Mouse (Mus musculus) left cerebral cortex, adult 8-10 months (tissue): Measurements from ENCODE around the gene Tifa. TPM values are rescaled to one million over a fixed set of nuclear protein-coding genes. Genes with fewer than 3 reads are reported as not detected.

Source experiments
- DNase-seq, 2 experiments: peaks; one replicate each; pipeline ENCODE4 v3.0.0; 2022; ENCODE audit warnings: low spot score in 2 of 2
- total RNA-seq, 4 experiments: library from RNA; stranded (reverse); gene quantifications; 2 replicates each; pipeline ENCODE4 v1.2.4; 2022

The Tifa gene
- total RNA-seq, 4 experiments from 2014 or later: 5.6 to 10.1 (median 8.5) TPM

DNA sequence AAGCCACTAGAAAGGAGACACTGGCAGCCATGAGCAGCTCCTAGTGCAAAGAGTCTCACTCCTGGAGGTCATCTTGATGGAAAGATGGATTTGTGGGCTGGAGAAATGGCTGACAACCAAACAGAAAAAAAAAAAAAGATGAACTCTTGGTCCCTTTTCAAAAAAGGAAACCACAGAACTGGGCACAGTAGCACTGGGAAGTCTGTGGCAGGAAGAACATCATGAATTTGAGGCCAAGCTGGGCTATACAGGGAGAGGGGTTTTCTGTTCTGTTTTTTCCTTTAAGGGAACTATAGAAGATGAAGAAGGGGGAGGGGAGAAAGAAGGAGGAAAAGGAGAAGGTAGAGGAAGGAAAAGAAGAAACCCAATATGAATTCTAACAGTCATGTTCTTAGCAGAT lies 2.6 kb upstream of the Tifa start:
- DNase-seq: no peak

DNA sequence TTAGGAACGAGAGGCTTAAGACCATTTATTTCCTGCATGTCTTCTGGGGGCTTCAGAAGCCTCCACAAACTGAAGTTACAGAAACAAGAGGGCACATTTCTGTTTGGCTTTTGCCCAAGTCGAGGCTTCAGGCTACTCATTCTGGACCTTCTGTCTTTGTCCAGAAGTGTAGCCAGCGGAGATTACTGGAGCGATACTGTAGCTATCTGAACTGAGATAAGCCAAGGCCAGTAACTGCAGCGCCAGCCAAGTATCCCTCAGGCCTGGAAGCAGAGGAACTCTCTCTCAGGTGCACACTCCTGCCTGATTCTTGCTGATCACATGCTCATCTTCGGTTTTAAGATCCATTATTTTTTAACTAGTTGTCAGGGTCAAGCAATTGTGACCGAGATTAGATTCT lies 1.6 kb upstream of the Tifa start:
- no peak for DNase-seq

DNA sequence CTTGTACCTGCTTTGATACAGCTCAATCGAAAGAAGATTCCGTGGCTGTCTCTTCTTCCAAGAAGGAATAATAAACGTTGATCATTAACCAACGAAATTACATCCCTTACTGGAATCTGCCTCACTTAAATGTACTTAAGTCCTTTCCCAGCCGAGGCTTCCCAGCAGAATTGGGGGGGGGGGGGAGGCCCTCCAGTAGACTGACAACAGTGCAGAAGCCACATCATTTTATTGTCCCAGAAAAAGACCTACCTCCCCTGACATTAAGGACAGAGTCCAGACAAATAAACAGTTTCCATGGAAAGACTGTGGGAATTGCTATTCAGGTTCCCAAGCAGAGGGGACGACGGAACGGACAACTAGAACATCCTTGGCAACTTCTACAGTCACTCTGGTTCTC lies 686 bp upstream of the Tifa start:
- DNase-seq: no peak

DNA sequence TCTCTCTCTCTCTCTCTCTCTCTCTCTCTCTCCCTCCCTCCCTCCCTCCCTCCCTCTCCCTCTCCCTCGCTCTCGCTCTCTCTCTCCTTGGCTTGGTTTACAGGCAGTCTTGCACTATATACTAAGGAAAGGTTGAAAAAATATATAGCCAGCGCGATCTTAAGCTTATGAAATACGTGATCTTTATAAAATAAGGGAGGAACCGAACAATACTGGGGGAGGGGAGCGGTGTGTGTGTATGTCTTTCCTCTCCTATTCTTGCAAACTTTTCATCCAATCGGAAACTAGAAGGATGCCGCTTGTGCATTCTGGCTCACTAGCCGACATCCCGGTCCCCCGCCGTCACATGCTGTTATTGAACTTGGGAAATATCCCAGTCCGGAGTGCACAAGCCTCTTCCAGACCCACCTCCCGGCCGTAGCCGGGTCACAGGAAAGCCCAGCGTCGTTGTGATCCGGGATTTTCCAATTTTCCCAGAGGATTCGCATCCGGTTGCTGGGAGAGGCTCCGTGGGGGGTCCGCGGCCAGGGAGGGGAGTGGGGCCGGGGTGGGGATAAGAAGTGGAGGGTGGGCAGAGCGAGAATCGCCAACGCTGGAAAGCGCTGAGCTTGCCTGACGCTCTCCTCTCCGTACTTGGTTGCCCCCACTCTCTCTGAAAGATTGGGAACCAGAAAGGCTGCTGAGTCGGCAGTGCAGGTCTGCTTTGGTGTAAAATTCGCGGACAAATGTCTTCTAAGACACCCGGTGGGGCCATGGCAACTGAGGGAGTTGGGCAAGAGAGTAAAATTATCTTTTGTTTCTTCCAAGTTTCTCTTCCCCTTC lies 840 bp downstream of the Tifa start:
- no peak for DNase-seq

DNA sequence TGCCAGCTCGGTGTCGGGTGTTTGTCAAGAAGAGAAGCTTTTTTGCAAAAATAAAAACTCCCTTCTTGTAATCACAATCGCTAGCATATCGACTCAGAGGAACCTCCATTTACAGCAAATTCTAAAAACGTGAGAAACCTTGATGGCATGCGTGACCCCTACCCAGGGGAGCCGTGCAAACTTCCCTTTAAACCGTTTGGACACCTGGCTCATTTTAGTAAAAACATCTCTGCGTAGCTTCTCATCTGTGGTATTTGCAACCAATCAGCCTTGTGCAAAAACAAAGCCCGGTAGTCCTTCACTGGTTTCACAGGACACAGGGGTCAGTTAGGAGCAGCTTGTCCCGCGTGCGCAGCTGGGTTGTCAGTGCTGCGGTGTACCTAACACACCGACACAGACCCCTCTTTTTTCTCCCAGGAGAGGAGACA lies 1.5 kb downstream of the Tifa start:
- no peak for DNase-seq

DNA sequence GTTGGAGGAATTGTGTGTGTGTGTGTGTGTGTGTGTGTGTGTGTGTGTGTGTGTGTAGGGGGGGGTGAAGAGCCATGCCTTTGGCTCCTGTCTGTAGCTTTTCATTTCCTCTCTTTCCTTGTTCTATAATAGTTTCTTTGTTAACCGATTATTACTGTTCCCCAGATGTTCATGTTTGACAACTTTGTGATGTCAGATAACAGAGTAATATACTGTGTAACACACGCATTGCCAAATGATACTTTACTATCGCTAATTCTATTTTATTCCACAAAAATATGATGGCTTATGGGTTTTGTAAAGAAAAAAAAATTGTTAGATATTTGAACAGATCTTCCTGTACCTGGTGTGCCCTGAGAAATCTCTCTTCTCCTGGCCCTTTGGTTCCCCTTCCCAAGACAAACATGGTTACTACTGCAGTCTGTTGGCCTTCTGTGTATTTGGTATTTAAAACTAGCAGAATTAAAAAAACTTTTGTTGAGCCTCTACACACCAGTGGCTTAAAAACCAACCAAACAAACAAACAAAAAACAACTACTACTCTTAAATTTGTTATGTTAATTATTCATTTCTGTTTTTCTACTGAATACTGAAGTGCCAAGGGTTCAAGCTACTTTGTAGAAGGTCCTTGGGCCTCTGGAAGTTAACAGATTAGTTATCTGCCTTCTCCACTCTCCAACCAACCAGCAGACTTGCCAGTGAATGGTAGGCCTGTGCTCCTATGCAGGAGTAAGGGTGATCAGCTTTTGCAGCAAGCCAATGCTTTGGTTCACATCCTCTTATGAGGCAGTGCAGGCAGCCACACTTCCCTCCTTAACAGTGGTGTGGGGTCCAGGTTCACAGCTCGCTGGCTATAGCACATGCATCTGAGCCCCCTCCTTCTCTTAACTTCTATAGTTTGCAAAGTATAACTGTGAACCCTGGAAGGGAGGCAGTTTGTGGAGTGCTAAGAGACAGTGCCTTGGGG lies 2.3 kb downstream of the Tifa start:
- DNase-seq: no peak

DNA sequence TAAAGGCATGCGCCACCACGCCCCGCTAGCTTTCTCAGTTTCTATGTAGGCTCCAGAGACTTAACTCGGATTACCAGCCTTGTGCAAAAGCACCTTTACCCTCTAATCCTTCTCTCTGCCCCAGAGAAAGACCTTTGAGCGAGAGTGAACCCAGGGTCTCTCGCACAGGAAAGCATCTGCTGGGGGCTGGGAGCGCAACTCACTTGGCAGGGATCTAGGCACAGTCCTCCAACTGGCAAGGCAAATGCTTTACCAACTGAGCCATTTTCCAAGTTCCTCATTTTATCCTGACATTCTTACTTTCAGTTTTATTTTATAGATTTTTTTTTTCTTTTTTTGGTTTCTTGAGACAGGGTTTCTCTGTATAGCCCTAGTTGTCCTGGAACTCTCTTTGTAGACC lies 3.4 kb downstream of the Tifa start:
- DNase-seq: no peak

DNA sequence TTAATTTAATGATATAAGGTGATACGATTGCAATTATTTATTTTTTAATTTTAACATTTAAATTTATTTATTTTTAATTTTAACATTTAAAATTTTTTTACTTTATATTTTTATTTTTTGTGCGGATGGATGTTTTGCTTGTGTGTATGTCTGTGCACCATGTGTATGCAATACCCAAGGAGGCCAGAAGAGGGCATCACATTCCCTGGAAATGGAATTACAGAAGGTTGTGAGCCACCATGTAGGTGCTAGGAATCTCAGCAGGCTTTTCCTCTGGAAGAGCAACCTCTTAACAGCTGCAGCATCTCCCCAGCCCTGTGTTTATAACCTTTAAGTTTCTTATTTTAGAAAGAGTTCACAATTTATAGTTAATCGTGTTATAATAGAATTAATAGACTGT lies 6.2 kb downstream of the Tifa start:
- DNase-seq: no peak

DNA sequence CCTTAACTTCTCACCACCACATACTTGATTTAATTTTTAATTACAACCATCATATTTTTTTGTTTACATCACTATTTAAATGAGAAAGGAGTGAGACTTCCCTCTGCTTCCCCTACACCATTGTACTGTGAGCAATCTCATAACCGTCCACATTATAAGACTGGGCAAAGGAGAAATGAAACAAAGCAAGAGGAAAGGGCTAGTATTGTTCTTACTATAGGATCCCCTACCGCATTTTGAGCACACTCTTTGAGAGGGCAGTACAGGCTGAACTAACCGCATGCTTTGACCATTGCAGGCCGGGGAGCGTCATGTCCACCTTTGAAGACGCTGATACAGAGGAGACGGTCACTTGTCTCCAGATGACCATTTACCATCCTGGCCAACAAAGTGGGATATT lies 6.7 kb downstream of the Tifa start:
- DNase-seq: no peak

DNA sequence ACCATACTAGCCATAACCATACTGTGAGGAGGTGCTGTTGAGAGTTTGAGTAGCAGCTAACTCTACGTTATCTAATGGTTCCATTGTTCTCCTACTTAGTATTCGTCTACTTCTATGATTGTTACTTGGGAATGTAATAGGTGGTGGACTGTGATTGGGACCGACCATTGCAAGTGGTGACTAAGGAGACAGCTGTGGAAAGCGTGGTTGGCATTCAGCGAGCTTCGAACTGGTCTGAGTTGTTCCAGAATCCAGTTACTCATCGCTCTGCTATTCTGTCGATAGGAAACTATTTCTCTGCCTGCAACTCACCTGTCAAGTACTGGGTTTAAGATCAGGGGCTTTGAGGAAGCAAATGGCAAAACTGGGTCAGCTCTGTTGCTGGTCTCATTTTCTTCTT lies 11.6 kb downstream of the Tifa start:
- DNase-seq: no peak

DNA sequence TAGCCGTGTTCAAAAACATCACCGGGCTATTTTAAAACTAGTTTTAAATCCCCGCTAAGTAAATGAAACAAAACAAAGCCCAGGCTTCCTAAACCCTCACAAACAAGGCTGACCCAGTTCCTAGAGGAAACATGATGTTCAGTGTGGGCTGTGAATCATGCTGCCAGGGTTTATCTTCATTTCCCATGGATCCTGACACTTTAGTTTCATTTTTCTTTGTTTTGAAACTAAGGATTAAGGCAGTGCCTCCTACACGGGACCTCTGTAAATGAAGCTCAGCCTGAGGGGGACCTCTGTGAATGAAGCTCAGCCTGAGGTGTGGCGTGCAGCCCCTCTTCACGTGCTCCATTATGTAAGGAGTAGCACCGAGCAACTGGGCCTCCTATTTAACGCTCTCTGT lies 13.2 kb downstream of the Tifa start:
- peak in 1 of 2 experiments; percentile 13 for DNase-seq

DNA sequence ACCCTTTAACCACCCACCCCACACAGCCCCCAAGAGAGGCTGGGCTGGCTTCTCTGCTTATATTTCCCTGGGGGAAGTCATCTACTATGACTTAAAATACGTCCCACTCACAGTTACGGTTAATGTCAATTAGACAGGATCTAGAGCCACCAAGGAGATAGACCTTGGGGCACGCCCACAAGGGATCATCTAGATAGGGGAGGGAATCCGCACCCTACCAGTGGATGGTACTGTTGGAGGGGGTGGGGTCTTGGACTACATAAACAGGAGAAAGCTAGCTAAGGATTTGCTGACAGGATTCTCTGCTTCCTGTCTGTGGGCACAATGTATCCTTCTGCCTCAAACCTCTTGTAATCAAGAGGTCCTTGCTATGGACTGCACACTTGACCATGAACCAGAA lies 14.8 kb downstream of the Tifa start:
- DNase-seq: no peak

DNA sequence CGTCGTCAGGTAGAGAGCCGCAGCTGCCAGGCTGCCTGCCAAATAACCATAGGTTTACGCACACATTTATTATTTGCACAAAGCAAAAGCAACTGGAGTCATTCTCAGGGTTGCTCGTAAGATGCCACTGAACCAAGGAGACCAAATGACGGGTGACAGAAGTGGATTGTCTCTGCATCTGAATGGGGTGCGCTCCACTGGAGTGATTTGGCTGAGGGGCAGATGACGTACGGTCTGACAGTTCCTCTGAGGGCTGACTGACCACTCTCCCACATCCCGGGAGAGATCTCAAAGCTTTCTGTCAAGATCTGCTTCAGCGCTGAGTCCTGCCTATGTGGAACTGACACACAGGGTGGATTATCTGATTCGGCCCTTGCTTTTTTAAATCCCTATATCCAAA lies 15.5 kb downstream of the Tifa start:
- no peak for DNase-seq

DNA sequence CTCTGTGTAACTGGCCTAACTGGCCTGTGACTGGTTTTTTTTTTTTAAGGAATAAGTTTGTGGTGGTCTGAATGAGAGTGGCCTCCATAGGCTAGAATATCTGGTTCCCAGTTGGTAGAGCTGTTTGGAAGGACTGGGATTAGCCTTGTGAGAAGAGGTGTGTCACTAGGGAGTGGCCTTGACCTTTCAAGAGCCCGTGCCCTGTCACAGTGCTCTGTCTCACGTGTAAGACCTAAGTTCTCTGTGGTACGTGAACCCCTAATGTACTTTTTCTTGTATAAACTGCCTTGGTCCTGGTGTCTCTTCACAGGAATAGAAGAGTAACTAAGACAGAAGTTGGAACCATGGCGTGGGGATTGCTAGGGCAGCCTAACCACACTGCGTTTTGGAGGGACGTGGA lies 16.4 kb downstream of the Tifa start:
- DNase-seq: no peak

DNA sequence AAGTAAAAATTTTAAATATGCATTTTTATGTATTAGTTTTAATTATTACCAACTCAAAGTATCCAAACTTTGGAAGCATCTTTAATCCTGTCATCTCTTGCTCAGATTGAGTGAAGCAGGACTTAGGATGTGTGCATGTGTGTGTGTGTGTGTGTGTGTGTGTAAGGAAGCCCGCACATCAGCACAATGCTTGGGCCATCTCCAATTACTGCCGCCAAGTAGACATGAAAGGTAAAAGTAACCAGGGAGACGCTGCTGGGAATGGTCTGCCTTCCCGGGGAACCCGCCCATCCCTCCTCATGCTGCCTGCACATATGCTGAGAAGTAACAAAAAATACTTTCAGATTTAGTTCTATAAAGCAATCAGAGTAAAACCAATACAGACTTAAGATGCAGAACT lies 18.2 kb downstream of the Tifa start:
- DNase-seq: no peak

DNA sequence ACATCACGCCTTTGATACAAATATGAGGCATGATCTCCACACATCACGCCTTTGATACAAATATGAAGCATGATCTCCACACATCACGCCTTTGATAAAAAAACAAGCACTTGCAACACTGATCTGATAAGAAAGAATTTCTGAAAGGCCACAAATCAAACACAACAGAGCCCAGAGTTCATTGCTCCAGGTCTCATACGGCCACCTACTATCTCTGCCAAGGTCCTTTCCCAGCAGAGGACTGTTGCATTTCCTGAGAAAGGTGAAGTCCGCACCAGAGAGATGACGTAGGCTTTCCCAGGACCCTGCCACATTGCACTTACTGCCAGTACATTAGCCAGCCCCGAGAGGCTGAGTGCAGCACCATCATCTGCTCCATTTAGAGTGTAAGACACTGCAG lies 19.5 kb downstream of the Tifa start:
- DNase-seq: no peak

DNA sequence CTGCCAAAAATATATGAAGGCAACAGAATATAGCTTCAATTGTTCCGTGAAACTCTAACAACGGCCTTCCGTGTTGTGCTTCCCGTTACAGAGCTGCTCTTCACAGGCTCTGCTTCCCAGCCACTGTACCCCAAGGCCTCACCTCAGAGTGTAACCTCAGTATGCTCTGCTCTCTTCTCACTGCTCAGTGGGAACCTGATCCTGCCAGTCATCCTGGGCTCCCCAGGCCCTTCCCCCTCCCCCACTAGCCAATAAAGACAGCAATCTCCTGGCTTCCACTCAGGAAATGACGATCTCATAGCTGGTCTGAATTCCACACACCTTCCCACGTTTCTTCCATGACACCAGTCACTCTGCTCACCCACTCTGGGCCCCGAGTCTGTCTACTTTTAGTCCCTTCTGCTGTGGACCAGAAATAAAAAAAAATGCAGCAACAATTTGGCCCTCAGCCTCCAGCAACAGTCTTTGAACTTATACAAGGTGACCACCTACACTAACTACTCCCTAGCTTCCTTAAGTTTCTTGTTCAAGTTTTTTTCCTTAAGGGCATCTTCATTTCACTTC lies 27.6 kb downstream of the Tifa start:
- no peak for DNase-seq

DNA sequence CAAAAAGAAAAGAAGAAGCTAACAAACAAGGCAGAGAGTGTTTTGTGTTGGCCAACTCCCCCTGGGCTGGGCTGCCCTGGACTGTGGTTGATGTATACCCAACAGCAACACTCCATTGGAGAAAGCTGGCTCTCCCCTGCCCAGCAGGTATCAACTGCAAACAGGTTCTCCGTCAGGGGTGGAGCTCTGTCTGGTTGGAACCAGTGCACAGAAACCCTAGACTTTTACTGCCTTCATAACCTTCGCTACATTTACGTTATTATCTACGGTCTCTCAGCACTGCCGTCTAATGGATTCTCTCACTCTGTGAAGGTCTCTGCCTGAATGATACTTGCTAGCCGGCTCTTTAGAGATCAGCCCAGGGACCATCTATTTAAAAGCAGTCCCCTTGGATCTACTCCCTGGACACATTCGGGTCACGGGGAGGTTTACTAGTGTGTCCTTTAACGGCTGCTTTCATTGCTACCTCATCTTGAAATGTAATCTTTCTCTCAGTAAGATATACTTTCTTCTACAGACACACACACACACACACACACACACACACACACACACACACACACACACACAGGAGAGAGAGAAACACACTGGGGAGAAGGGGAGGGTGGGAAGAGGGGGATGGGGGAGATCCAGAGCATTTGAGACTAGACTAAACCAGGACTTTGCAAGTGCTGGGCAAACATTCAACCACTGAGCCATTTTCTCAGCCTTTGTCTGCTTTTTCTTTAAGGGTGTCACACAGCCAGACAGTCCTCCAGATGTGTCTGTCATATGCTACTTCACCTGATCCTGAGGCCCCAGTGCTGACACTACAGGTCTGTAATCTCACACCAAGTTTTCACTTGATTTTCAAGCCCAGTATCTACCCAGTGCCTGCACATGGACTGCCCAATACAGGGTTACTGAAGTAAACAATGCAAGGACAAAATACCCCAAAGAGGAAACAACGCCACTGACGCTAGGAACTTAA lies 29.4 kb downstream of the Tifa start:
- DNase-seq: no peak

DNA sequence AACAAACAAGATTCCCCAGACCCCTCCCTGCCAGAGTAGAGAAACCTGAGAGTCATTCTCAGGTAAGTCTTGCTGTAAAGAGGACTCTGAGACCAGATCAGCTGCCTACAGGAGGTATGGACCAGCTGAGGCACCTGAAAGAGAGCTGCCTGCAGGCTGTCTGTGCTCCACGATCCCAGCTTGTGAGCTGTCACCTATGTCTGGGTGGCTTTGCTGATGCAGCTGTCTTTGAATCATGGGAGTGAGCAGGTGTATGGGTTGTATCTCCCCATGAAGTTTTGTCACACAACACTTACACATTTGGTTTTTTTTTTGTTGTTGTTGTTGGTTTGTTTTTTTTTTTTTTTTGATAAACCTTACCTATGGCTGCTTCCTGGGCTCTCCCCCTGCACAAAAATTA lies 30.8 kb downstream of the Tifa start:
- no peak for DNase-seq

DNA sequence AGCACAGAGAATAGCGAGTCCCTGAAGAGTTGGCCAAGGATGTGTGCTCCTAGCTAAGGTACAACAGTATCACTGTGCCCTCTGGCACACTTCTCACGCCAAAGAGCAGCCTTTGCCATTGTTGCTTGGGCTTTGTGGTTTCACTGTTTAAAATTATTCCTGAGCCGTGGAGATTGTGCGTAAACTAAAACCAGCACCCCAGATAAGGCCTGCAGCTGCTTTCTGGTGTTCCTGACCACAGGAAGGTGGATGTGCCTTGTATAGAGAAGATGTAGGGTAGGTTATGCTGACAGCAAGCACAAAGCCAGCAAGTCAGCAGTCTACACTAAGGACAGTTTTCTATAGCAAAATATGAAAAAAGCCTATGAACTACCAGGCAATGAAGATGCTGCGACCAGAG lies 31.6 kb downstream of the Tifa start:
- DNase-seq: no peak
